ENCODE assay signal across 9 mouse cellular contexts in genomic region chr4:137356674-137357510, GRCm38 (mm10). TPM values are rescaled to one million over a fixed set of nuclear protein-coding genes. Genes with fewer than 3 reads are reported as not detected.
DNase-seq lines count a peak whose midpoint lies in the region; ATAC-seq lines count a peak whose summit lies in the region.
"Had no signal": no experiment of that assay in that cellular context is flagged by ENCODE, and none has a peak within 500 bp of the region (broad histone marks: within the 10 kb centered on the region; RNA-seq: fewer than 3 reads in every experiment).

No protein-coding gene starts in this region.

- peaks cover 25% of the 10 kb centered on the region for H3K4me1 ChIP-seq in hindbrain, embryonic 12.5 days

- WGBS in hindbrain, embryonic 12.5 days, result under 1% methylated on average over 40 of the region's 90 CpGs

- ATAC-seq in frontal cortex, adult (ENCODE audit: low TSS enrichment), result peak; percentile 36; the same call in 1 of the 2 replicates
- peak; percentile 79 for ATAC-seq in hindbrain, embryonic 12.5 days (ENCODE audit: low FRiP score)

- H3K9ac ChIP-seq in hindbrain, embryonic 12.5 days, result peak overlapping the region; percentile 99

- H3K9me3 ChIP-seq in hindbrain, embryonic 12.5 days (replicated peaks), result no peaks in the 10 kb centered on the region

- peak overlapping the region; percentile 98 for H3K27ac ChIP-seq in hindbrain, embryonic 12.5 days

- no peaks in the 10 kb centered on the region for H3K27me3 ChIP-seq in hindbrain, embryonic 12.5 days

- H3K4me3 ChIP-seq in hindbrain, embryonic 12.5 days, result peak overlapping the region; percentile 98

- DNase-seq in MEL-GATA-1-ER (ENCODE audit: extremely low read depth, low read depth), result peak; percentile 60
- peak; percentile 69 for DNase-seq in cerebellum, adult 9-10 months
- peak; percentile 59 to 65 for DNase-seq in layer of hippocampus, postnatal 36 days
- peak; percentile 84 to 88 for DNase-seq in lung, postnatal 4 days
- DNase-seq in retina, postnatal 7 days (ENCODE audit: low read depth, low spot score), result peak; percentile 49
- peak; percentile 65 for DNase-seq in urinary bladder, postnatal 14 days (ENCODE audit: low spot score)

- H3K36me3 ChIP-seq in hindbrain, embryonic 12.5 days, result no peaks in the 10 kb centered on the region

- peak overlapping the region; percentile 77 for H3K4me2 ChIP-seq in hindbrain, embryonic 12.5 days (replicated peaks)

RNA-seq across cellular contexts. Expression of gene Cdc42, which starts 0.6 kb away (rescaled TPM):
- 666 and 694 TPM in 2 replicates for polyA plus RNA-seq in hindbrain, embryonic 12.5 days (2016; fragmentation: Nextera tagmentation; extraction: Ambion mirVana)
- 100 to 1,000 TPM; 302 to 334 TPM for total RNA-seq in layer of hippocampus, postnatal 36 days (2021)

RNA-seq across cellular contexts. Expression of gene Cela3a, which starts 52.7 kb away (rescaled TPM):
- polyA plus RNA-seq in hindbrain, embryonic 12.5 days (2016; fragmentation: Nextera tagmentation; extraction: Ambion mirVana), result not detected in 2 replicates
- not detected for total RNA-seq in layer of hippocampus, postnatal 36 days (2021)
- total RNA-seq: layer of hippocampus, adult 8-10 months had no signal

Comparison
In these comparisons a context has a peak if more than half of its experiments do, and no peak if none do; other contexts are left out.
1. Peak in every context shown above with its lines: DNase-seq, ATAC-seq, H3K4me3 ChIP-seq and H3K27ac ChIP-seq.